Mouse (Mus musculus) macrophage (primary cell): ENCODE data around the gene Cckbr. TPM values are rescaled to one million over a fixed set of nuclear protein-coding genes. Genes with fewer than 3 reads are reported as not detected.
"Not testable (repeated sequence)": the region's sequence is repeated elsewhere in the genome, so short reads cannot be mapped to it uniquely, and the experiment has no call there.

ENCODE experiments used
- H3K27ac ChIP-seq: fragments of 350-480 bp; formaldehyde crosslinking; 2 replicates; pipeline ENCODE4 v1.9.0; 2021
- H3K36me3 ChIP-seq: fragments of 350-480 bp; formaldehyde crosslinking; 2 replicates; pipeline ENCODE4 v1.9.0; 2021; ENCODE audit errors: inconsistent target
- H3K4me3 ChIP-seq: fragments of 350-480 bp; formaldehyde crosslinking; 2 replicates; pipeline ENCODE4 v1.9.0; 2021; ENCODE audit errors: inconsistent target
- H3K79me2 ChIP-seq: fragments of 350-480 bp; formaldehyde crosslinking; 2 replicates; pipeline ENCODE4 v1.9.0; 2021; ENCODE audit errors: inconsistent target
- WGBS: methylation state at CpG from one replicate; pipeline ENCODE4 v1.1.7; 2026; ENCODE audit warnings: inconsistent platforms; ENCODE audit not compliant: missing documents; 5-methylcytosine and 5-hydroxymethylcytosine counted together
- polyA plus RNA-seq: library from polyadenylated mRNA; stranded (reverse); fragments of 250-400 nt; gene quantifications from 3 replicates; pipeline ENCODE4 v1.2.4, GENCODE M21; 2018; ENCODE audit warnings: inconsistent platforms
- total RNA-seq, 78 experiments: library from RNA; depleted of rRNA; stranded (reverse); fragments of 250-400 nt; gene quantifications; 1 replicate in 9 of 78; 2 replicates in 24 of 78; 3 replicates in 43 of 78; 4 replicates in 2 of 78; pipeline ENCODE4 v1.2.4; 2018; ENCODE audit warnings: inconsistent platforms in 56 of 78

Gene Cckbr
- total RNA-seq (2018; cell fraction: chromatin; rRNA removed), result not detected
- not detected for total RNA-seq (2018; cell fraction: cytosol; rRNA removed)
- not detected for total RNA-seq (2018; cell fraction: nucleus; rRNA removed)
- not detected in 3 replicates for polyA plus RNA-seq

DNA sequence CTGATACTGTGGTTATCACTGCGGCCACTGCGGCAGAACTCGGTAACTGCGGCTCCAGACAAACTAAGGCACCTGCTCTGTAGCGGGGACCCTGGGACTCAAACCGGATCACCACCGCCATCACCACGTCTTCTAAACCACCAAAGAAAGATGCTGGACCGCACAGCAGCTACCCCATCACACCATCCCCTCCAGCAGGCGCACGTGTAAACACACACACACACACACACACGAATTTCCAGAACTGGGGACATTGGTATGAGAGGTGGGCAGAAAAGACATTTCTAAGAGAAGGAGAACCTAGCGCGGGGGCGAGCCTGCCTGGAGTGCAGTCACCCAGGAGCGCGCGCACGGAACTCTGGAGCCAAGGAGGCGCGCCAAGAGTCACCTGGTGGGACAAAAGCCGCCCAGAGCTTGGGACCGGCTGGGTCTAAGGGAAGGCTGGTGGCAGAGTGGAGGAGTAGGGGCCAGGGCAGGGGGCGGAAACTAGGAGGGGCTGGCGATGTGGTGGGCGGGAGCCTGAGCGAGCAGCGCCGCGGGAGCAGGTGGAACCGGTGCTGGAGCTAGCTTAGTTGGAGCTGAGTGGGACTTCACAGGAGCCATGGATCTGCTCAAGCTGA is at the start of gene Cckbr:
Gene Cckbr (plus strand): TSS at position 308 of the 620 bp plus-strand sequence.
- no peak within 1 kb of the TSS for H3K4me3 ChIP-seq

DNA sequence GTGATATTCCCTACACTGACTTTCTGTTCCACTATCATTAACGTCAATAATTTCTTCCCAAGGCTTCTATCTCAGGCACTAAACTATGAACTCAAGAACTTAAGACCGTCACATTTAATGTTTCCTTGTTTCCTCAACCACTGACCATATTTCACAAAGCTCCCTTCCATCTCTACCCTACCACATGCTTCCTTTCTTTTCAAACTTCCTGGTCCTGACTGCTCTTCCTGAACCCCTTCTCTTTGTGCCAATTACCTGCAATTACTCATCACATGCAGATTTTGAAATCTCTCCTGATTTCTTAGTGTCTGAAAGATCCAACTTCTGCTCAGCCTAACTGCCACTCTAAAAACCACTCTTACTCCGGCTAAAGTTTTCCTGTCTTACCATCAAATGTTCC is 45.2 kb upstream of the Cckbr start:
- 55% methylated on average over 3 of the region's 3 CpGs for WGBS
- no peak overlapping the region for H3K4me3 ChIP-seq
- no peaks in the 10 kb centered on the region for H3K79me2 ChIP-seq
- no peak overlapping the region for H3K27ac ChIP-seq
- H3K36me3 ChIP-seq, result peaks cover 74% of the 10 kb centered on the region

More for the DNA sequence above, at the start of gene Cckbr:
- 9% methylated on average over 25 of the region's 31 CpGs for WGBS
- H3K27ac ChIP-seq, result no peak within 1 kb of the TSS
- H3K79me2 ChIP-seq, result no peaks in the 10 kb centered on the region
- H3K36me3 ChIP-seq, result no peaks in the 10 kb centered on the region

DNA sequence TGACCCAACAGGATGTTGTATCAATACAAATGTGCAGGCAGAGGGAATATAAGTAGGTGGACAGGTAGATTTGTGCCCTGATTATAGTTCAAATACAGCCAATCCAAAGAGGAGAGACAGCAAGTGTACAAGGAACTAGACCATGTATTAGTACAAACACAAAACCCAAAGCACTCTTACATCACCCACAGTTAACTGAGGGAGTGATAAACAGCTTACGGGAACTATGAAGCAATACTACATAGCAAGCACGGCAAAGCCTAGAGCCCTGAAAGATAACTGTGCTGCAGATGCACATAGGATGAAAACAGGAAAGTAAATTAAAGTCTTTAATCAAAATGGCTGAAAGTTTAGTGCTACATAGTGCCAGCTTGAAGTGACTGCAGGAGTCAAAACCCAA is 37.8 kb upstream of the Cckbr start:
- no peak overlapping the region for H3K4me3 ChIP-seq

DNA sequence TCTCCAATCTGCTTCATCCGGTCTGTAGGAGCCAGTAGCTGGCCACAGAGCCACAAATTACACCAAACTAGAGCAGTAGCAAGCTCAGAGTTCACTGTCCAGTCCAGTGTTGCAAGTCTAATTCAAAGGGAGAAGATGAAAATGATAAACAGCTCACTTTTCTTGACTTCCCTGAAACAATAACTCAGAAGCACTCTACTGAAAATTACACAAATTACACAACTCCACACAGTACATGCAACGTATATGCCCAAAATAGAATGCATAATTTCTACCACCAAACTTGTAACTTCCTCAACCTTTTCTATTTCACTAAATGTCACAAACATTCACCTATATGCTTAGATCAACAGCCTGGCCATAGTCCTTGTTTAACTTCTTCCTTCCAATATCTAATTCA is 35.3 kb upstream of the Cckbr start:
- no peaks in the 10 kb centered on the region for H3K79me2 ChIP-seq
- peaks cover 46% of the 10 kb centered on the region for H3K36me3 ChIP-seq
- WGBS, result 44% methylated on average over 2 of the region's 2 CpGs
- no peak overlapping the region for H3K27ac ChIP-seq
- no peak overlapping the region for H3K4me3 ChIP-seq

More for the DNA sequence above, 37.8 kb upstream of the Cckbr start:
- Histone ChIP-seq H3K27ac (no peak overlapping the region), H3K36me3 (peaks cover 71% of the 10 kb centered on the region), H3K79me2 (no peaks in the 10 kb centered on the region)
- WGBS, result 48% methylated on average over 2 of the region's 2 CpGs

DNA sequence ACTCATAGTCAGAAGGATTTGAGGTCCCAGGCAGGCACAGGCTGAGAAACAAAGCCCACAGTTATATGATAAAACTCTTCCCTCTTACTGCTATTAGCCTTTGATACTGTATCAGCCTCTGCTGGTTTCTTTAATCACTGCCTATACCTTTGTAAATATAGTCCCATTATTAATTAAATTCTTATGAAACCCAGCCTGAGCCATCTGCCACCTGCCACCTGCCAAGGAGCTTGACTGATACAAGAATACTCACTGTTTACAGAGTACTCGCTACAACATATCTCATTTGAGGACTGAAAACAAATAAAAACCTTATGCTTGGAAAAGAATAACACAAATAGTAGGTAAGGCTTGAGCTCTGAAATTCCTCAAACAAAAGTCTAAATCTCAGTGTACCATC is 30.9 kb upstream of the Cckbr start:
- H3K36me3 ChIP-seq, result peaks cover 5% of the 10 kb centered on the region; the same call in 1 of the 2 replicates
- peaks cover 19% of the 10 kb centered on the region; the same call in 1 of the 2 replicates for H3K79me2 ChIP-seq
- no peak overlapping the region for H3K27ac ChIP-seq
- 100% methylated on average over 1 of the region's 1 CpGs for WGBS
- H3K4me3 ChIP-seq, result no peak overlapping the region

DNA sequence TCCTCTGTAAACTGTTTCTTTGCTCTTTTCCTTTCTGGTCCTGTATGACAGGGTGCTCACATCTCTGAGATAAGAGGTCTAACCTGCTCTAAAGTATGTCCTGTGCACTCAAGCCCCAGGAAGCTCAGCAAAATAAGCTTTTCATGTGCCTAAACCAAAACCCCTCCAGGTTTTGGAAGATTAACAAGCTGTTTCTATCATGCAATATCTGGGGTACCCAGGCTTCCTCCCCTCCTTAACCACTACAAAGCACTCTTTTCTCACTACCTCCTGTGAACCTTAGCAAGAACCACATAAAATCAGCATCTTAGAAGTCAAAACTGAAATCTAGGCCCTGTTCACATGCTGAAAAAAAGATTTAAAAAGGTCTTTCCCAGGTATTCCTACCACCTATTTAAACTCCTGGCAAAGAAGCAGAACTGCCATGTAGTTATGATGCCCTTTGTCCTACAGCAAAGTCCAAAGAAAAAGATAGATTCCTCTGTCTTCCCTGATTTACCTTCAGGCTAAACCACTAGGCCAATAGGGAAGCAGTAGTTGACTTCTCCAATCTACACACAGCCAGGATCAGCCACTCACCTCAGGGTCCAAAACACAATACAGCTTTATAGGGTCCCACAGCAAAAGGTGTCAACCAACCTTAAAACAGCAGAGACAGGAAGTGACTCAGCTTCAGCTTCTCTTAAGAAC is 30.3 kb upstream of the Cckbr start:
- Histone ChIP-seq H3K79me2 (peaks cover 19% of the 10 kb centered on the region; the same call in 1 of the 2 replicates), H3K27ac (no peak overlapping the region), H3K36me3 (no peaks in the 10 kb centered on the region), H3K4me3 (no peak overlapping the region)

DNA sequence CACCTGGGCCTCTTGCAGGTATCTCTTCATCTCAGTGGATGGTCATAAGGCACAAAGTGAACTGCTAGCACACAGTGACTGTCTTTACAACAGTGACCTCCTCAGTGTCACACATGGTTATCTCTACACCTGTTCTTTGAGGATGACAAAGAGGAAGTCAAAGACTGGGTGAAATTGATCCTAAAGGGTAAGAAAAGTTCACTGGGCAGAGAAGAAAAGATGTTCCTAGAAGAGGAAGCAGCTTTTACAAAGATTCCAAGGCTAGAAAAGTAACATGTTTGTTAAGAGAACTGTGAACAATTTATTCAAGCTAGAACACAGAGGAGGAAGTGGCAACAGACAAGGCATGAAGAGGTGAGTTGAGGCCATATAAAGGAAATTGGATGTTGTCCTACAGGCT is 29.4 kb upstream of the Cckbr start:
- H3K4me3 ChIP-seq, result no peak overlapping the region
- no peak overlapping the region for H3K27ac ChIP-seq
- H3K36me3 ChIP-seq, result no peaks in the 10 kb centered on the region
- peaks cover 19% of the 10 kb centered on the region; the same call in 1 of the 2 replicates for H3K79me2 ChIP-seq

DNA sequence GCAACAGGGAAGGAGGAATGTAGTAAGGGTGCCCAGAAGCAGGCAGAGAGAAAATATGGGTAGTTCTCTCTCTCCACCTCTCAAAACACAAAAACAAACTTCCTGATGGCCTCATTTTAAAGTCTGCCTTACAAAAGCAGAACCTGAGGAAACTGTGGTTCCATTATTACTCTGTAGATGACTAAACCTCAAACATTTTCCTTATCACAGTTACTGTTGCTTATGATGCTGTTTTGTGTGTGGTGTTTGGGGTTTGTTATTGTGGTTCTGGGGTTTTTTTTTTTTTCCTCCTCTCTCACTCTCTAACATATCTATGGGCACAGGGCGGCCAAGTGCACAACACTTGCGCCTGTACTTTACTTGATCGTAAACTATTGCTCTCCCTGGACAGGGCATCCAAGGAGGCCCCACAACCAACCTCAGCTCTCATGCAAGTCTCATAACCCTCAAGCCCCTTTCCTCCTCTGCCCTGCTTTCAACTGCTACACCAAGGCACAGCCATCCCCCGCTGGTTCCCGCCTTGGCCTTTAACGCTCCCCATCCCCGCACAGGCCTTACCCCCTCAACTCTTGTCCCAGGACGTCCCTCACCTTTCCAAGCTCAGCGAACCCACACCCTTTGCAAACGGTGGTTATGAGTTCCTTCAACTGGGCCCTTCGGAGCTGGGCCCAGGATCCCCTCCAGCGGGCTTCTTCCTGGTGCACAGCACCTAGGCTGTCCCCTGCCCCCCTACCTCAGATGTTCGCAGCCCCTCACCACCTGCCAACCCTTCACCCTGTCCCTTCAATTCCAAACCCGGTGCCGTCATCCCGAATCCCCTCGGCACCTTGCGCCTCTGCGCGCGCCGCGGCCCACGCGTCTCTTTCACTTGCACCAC is 26.2 kb upstream of the Cckbr start:
- Histone ChIP-seq H3K79me2 (peaks cover 19% of the 10 kb centered on the region; the same call in 1 of the 2 replicates), H3K36me3 (no peaks in the 10 kb centered on the region), H3K4me3 (peak overlapping the region; percentile 92), H3K27ac (peak overlapping the region; percentile 82)
- WGBS, result under 1% methylated on average over 25 of the region's 25 CpGs

DNA sequence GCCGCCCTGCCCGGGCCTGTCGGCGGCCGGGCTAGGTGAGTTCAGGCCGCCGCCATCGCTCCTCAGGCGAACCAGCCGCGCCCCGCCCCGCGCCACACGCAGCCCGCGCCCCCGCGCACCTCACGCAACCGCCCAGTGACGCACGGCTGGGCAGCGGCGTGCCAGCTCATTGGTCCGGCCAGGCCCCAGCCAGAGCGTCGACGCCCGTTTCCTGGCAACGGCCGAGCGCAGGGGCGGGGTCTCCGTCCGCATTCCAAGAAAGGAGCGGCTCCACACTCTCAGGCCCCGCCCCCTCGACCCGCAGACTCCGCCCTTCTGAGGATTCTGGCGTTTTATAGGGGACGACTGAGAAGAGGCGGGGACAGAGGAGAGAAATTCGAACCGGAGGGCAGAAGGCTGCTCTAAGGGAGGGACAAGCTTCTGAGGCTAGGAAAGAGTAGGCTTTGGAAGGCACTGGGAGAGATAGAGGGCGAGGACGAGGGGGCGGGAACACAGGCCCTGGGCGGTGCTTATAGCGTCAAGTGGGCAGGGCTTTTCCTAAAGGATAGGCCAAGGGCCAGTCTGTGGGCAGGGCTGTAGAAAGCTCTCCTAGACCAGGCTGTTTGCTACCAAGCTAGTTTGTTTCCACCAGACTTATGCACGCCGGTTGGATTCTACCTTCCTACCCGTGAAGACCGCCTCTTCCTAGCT is 25.5 kb upstream of the Cckbr start, which contains the start of gene Fam160a2:
Gene Fam160a2 (minus strand): TSS at position 120 of the 690 bp plus-strand sequence.
- H3K36me3 ChIP-seq, result no peaks in the 10 kb centered on the region
- WGBS, result 2% methylated on average over 52 of the region's 55 CpGs
- peak within 1 kb of the TSS; percentile 92 for H3K4me3 ChIP-seq
- H3K79me2 ChIP-seq, result peaks cover 19% of the 10 kb centered on the region; the same call in 1 of the 2 replicates
- peak within 1 kb of the TSS; percentile 82 for H3K27ac ChIP-seq

DNA sequence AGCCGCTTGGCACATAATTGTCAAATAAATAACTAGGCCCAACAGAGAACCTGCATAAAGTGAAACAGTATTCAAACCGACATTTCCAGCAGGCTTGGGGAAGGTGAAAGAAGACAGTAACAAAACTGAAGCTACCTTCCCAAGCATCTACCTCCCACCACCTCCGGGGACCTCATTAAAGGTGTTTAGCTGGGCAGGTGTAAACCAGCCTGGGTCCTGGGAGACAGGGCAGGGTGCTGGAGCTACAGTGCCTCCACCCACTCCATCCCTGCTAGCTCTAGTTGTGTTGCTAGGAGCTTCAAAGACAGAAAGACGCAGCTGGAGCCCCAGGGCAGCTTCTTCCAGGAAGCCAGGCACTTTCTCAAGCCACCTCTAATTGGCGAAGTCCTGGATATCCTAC is 21.3 kb upstream of the Cckbr start, which contains the start of gene Cnga4:
Gene Cnga4 (plus strand): TSS at position 301 of the 400 bp plus-strand sequence.
- WGBS, result 90% methylated on average over 5 of the region's 5 CpGs
- H3K27ac ChIP-seq, result no peak within 1 kb of the TSS
- no peaks in the 10 kb centered on the region for H3K36me3 ChIP-seq
- H3K4me3 ChIP-seq, result no peak within 1 kb of the TSS
- H3K79me2 ChIP-seq, result no peaks in the 10 kb centered on the region

DNA sequence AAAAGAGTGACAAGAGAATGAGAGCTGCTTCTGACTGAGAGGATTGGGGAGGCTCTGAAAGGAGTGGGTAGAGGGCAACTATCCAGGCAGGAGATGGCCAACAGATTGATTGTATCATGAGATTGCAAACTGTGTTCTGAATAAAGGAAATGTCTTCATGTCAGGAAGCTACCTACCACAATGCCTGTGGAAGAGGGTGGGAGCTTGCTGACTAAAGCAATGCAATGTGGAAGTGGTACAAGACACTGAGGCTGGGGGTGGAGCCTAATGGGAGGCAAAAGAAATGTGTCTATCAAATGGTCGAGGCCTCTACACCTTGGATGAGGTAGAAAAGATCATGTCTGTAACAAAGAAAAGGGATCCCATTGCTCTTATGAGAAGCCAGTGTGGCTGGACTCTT is 19.2 kb upstream of the Cckbr start:
- Histone ChIP-seq H3K27ac (no peak overlapping the region), H3K4me3 (no peak overlapping the region), H3K79me2 (no peaks in the 10 kb centered on the region), H3K36me3 (no peaks in the 10 kb centered on the region)
- 38% methylated on average over 1 of the region's 1 CpGs for WGBS

DNA sequence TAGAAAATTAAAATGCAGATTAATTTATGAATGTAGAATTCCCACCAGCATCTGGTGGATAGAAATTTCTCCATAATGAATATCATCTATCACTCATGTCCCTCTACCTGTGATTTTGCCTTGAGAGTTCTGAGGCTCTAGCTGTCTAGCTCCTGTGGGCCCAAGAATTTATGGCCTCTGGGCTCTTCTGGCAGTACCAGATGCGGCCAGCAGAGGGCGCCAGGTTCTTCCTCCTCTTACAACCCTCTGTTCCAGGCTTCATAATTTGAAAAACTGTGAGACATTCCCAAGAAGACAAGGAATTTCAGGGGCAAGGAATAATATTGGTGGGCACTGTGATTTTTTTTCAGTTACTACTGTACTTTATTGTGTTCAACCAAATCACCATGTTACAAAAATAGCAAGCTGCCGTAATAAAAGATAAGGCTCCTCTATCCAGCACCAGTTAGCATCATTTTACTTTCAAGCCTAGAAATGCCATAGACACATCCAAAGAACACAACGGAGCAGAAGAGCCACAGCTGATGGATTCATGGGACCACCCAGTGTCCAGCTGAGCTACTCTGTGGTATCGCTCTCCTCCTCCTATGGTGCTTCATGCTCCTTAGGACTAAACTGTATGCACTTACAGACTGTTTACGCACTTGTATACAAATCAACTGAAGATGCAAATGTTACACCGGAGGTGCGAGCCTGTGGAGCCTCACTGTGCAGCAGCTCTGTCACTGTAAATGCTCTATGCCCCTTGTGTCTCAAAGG is 13.5 kb upstream of the Cckbr start:
- not testable (repeated sequence) for H3K27ac ChIP-seq, H3K36me3 ChIP-seq, H3K79me2 ChIP-seq, H3K4me3 ChIP-seq
- WGBS, result 54% methylated on average over 7 of the region's 8 CpGs

DNA sequence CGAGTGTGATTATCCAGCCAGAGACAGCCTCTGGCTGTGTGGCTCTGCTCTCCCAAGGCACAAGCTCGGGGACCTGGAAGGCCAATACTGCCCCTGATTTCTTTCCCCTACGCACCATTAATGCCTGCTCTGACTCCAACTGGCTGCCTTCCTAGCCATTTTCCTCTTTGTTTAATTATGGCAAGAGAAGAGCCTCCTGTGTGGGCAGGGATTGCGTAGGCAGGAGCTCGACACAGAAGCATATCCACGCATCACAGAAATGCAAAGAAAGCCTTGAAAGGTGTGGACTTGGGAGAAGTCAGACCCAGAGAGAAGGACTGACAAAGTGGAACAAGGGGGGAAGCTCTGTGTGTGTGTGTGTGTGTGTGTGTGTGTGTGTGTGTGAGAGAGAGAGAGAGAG is 11.1 kb upstream of the Cckbr start:
- 86% methylated on average over 6 of the region's 6 CpGs for WGBS
- Histone ChIP-seq H3K4me3 (no peak overlapping the region), H3K27ac (no peak overlapping the region), H3K79me2 (no peaks in the 10 kb centered on the region), H3K36me3 (no peaks in the 10 kb centered on the region)
